Mouse (Mus musculus) hindbrain, postnatal 0 days (tissue): ENCODE results near the gene Glis2. TPM values are rescaled to one million over a fixed set of nuclear protein-coding genes. Genes with fewer than 3 reads are reported as not detected.

Experiments used
- ATAC-seq: fragments of 200-750 bp; cut with Nextera tagmentation; 2 replicates; pipeline ENCODE4 v1.8.0; 2017; ENCODE audit warnings: mild to moderate bottlenecking, moderate TSS enrichment, moderate library complexity
- DNase-seq: peaks from one replicate; pipeline ENCODE4 v3.0.0-alpha.2; 2015; ENCODE audit warnings: low spot score
- H3K27ac ChIP-seq: fragments of 300-500 bp; sonication (generic); 2 replicates; pipeline ENCODE4 v1.5.1; 2014; ENCODE audit warnings: mild to moderate bottlenecking
- H3K27me3 ChIP-seq: fragments of 300-500 bp; sonication (generic); 2 replicates; pipeline ENCODE4 v1.6.1; 2014; ENCODE audit warnings: low read length, mixed read lengths; ENCODE audit not compliant: insufficient read depth
- H3K36me3 ChIP-seq: fragments of 300-500 bp; sonication (generic); 2 replicates; pipeline ENCODE4 v1.6.1; 2014; ENCODE audit warnings: low read length, mixed read lengths; ENCODE audit not compliant: insufficient read depth
- H3K4me1 ChIP-seq: fragments of 300-500 bp; sonication (generic); 2 replicates; pipeline ENCODE4 v1.6.1; 2014; ENCODE audit warnings: antibody characterized with exemption, low read length, mixed read lengths; ENCODE audit not compliant: insufficient read depth
- H3K4me2 ChIP-seq: fragments of 300-500 bp; sonication (generic); 2 replicates; pipeline ENCODE4 v1.6.1; 2014; ENCODE audit warnings: low read depth, mild to moderate bottlenecking, low read length, moderate library complexity, mixed read lengths
- H3K4me3 ChIP-seq: fragments of 300-500 bp; sonication (generic); 2 replicates; pipeline ENCODE4 v1.5.1; 2014; ENCODE audit warnings: low read length
- H3K9ac ChIP-seq: fragments of 300-500 bp; sonication (generic); replicated peaks from 2 replicates; pipeline ENCODE4 v1.6.1; 2014; ENCODE audit warnings: mild to moderate bottlenecking, low read length, moderate library complexity, mixed read lengths
- H3K9me3 ChIP-seq: fragments of 300-500 bp; sonication (generic); 2 replicates; pipeline ENCODE4 v1.6.1; 2016; ENCODE audit warnings: low read length, mixed read lengths
- CTCF ChIP-seq: IDR thresholded peaks from 2 replicates; pipeline ENCODE4 v1.5.1; 2016; ENCODE audit warnings: antibody characterized with exemption, control low read depth, low read depth
- WGBS: fragments of 180-500 bp; shearing (Covaris S2); extraction: QIAGEN DNeasy Blood & Tissue Kit; methylation state at CpG from one replicate; pipeline ENCODE4 v1.1.7; 2014; 5-methylcytosine and 5-hydroxymethylcytosine counted together
- polyA plus RNA-seq: library from polyadenylated mRNA; unstranded; fragments of >200 nt; fragmentation: Nextera tagmentation; extraction: Ambion mirVana; gene quantifications from 2 replicates; pipeline ENCODE4 v1.2.1, GENCODE M21; 2015
- total RNA-seq: library from RNA; depleted of rRNA; stranded (reverse); fragments of >200 nt; gene quantifications from 2 replicates; pipeline ENCODE4 v1.2.3, GENCODE M21; 2014

Glis2 gene
- total and polyA plus RNA-seq, 2 experiments from 2014 or later: 12.0 to 25.8 TPM

DNA sequence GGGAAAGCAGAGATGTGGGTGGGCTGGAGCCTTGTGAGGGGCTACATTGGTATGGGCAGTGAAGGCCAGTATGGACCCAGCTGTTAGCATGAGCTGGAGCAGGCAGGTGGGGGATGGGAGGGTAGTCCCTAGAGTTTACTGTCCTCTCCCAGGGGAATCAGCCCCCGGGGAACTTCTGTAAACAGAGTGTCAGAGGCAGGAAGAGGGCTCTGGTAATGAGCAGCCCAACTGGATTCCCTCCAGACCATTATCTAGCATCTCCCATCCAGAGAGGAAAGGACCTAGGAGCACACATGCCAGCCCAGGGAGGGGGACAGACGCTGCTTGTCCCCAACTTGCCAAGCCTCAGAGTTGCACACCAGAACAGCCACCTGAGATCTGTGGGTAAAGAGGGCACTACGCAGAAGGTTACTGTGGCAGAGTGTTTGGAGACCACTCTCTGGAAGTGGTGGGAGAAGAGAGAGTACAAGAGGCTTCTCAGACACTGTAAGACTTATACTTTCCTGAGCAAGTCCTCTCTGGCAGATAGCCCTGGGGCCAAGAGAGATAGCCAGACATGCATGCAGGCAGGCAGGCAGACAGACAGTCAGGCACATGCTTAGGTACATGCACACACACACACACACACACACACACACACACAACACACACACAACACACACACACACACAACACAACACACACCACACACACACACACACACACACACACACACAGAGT lies 46.8 kb downstream of the Glis2 start:
- H3K9me3 ChIP-seq: no peaks in the 10 kb centered on the region
- TF ChIP-seq CTCF: no peak
- DNase-seq (no peak), ATAC-seq (no peak)
- H3K27ac ChIP-seq: peak overlapping the region; percentile 20; the same call in 1 of the 2 replicates
- H3K36me3 ChIP-seq: no peaks in the 10 kb centered on the region; the same call in 1 of the 2 replicates
- H3K27me3 ChIP-seq: no peaks in the 10 kb centered on the region
- no peak overlapping the region; the same call in 1 of the 2 replicates for H3K9ac ChIP-seq
- H3K4me3 ChIP-seq: peak overlapping the region; percentile 49
- peaks cover 33% of the 10 kb centered on the region for H3K4me1 ChIP-seq
- peak overlapping the region; percentile 81 for H3K4me2 ChIP-seq
- WGBS: 47% methylated on average over 3 of the region's 3 CpGs

DNA sequence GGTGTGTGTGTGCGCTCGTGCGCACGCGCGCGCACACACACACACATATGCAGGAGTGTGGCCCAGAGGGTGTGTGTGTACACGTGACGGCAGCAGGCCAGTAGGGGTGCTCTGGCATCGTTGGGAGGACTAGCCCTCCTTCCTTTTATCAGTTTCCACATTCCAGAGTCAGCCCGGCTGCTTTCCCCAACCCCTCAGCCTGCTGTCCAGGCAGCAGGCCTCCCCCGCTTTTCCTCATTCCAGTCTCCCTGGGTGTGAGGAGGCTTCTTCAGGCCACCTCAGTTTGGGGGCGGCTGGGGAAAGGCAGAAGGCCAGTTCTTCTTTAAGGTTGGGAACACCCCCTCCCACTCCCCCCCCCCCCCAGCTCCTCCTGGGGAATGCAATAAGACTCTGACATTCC lies 47.7 kb downstream of the Glis2 start:
- ATAC-seq (no peak), DNase-seq (peak; percentile 30)
- Histone ChIP-seq H3K4me2 (peak overlapping the region; percentile 2; the same call in 1 of the 2 replicates), H3K27me3 (no peaks in the 10 kb centered on the region), H3K36me3 (no peaks in the 10 kb centered on the region; the same call in 1 of the 2 replicates), H3K4me3 (no peak overlapping the region), H3K9ac (no peak overlapping the region), H3K9me3 (no peaks in the 10 kb centered on the region), H3K27ac (peak overlapping the region; percentile 41; the same call in 1 of the 2 replicates), H3K4me1 (peaks cover 36% of the 10 kb centered on the region)
- 35% methylated on average over 13 of the region's 13 CpGs for WGBS
- TF ChIP-seq CTCF: peak; percentile 23; the same call in 1 of the 2 replicates

DNA sequence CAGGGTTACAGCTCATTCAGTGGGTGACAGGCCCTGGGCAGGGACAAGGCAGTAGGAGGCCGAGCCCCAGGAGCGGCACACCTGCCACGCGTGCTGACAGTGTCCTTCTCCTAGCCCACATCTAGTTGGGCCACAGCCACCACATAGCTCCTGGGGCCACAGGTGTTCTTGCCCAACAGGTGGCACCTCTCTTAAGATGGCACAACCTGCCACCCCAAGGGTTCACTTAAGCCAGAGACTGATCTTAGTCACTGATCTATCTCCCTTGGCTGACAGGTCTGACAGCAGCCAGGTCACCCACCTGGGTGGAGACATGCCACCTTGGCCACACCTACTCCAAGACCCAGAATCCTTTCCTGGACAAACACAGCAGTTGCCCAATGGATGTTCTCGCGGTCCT lies 48.4 kb downstream of the Glis2 start:
- H3K27me3 ChIP-seq: no peaks in the 10 kb centered on the region
- H3K36me3 ChIP-seq: no peaks in the 10 kb centered on the region; the same call in 1 of the 2 replicates
- no peak overlapping the region for H3K4me3 ChIP-seq
- H3K4me1 ChIP-seq: peaks cover 39% of the 10 kb centered on the region
- peak overlapping the region; percentile 46; the same call in 1 of the 2 replicates for H3K27ac ChIP-seq
- WGBS: 64% methylated on average over 6 of the region's 6 CpGs
- no peak overlapping the region for H3K9ac ChIP-seq
- no peak for ATAC-seq
- TF ChIP-seq CTCF: no peak
- no peaks in the 10 kb centered on the region for H3K9me3 ChIP-seq
- DNase-seq: no peak
- H3K4me2 ChIP-seq: peak overlapping the region; percentile 23; the same call in 1 of the 2 replicates

GRCm38 (mm10) chr16:4643670-4644419 lies 49.3 kb downstream of the Glis2 start:
- Histone ChIP-seq H3K27me3 (no peaks in the 10 kb centered on the region), H3K9ac (no peak overlapping the region), H3K4me1 (peaks cover 40% of the 10 kb centered on the region), H3K4me3 (no peak overlapping the region), H3K36me3 (no peaks in the 10 kb centered on the region; the same call in 1 of the 2 replicates), H3K9me3 (no peaks in the 10 kb centered on the region), H3K27ac (peak overlapping the region; percentile 46; the same call in 1 of the 2 replicates), H3K4me2 (no peak overlapping the region)
- 30% methylated on average over 11 of the region's 11 CpGs for WGBS
- ATAC-seq: peak; percentile 70
- DNase-seq: peak; percentile 85
- TF ChIP-seq CTCF: no peak

DNA sequence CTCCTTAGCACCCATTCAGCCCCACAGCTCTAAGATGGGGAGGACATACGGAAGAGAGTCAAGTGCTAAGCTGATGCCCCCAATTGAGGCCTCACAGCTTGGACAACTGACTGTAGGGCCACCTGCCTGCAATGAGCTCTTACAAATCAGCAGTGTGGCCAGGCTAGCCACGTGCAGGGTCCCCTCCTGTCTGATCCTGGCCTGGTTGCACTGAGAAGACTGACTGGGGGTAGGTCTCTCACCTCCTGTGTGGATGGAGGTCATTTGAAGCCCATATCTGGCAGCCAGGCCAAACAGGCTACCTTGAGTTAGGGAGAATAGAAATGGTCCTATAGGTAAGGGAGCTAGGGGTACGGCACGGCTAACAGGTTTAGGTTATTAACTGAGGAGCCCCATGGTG lies 51.4 kb downstream of the Glis2 start:
- no peaks in the 10 kb centered on the region for H3K27me3 ChIP-seq
- no peak overlapping the region for H3K27ac ChIP-seq
- no peak overlapping the region for H3K9ac ChIP-seq
- H3K36me3 ChIP-seq: peaks cover 4% of the 10 kb centered on the region; the same call in 1 of the 2 replicates
- no peak overlapping the region for H3K4me2 ChIP-seq
- H3K4me3 ChIP-seq: no peak overlapping the region
- ATAC-seq (no peak), DNase-seq (no peak)
- peaks cover 32% of the 10 kb centered on the region for H3K4me1 ChIP-seq
- WGBS: 73% methylated on average over 4 of the region's 4 CpGs
- no peaks in the 10 kb centered on the region for H3K9me3 ChIP-seq
- no peak for TF ChIP-seq CTCF

GRCm38 (mm10) chr16:4646831-4647230 lies 52.3 kb downstream of the Glis2 start:
- no peak overlapping the region for H3K27ac ChIP-seq
- ATAC-seq (no peak), DNase-seq (no peak)
- no peak overlapping the region for H3K9ac ChIP-seq
- H3K4me2 ChIP-seq: no peak overlapping the region
- no peaks in the 10 kb centered on the region for H3K27me3 ChIP-seq
- peaks cover 6% of the 10 kb centered on the region; the same call in 1 of the 2 replicates for H3K36me3 ChIP-seq
- WGBS: 68% methylated on average over 4 of the region's 4 CpGs
- H3K4me1 ChIP-seq: peaks cover 26% of the 10 kb centered on the region
- no peaks in the 10 kb centered on the region for H3K9me3 ChIP-seq
- no peak overlapping the region for H3K4me3 ChIP-seq
- TF ChIP-seq CTCF: no peak
